Mouse (Mus musculus): ENCODE measurements around the gene Ncor2.

The Ncor2 gene

GRCm38 (mm10) chr5:125191608-125192007 is 12.6 kb upstream of the Ncor2 start:
- no peak for DNase-seq (ENCODE audit: low spot score in 2 of 2)

GRCm38 (mm10) chr5:125190105-125190813 is 11.2 kb upstream of the Ncor2 start:
- DNase-seq (ENCODE audit: low spot score in 2 of 2) = no peak

- DNase-seq (ENCODE audit: low spot score in 2 of 2) = peak; percentile 77 to 82
These were observed 10.6 kb upstream of the Ncor2 start for GRCm38 (mm10) chr5:125189625-125190024.

- DNase-seq (ENCODE audit: low spot score in 2 of 2) = no peak
These were observed 10.0 kb upstream of the Ncor2 start for GRCm38 (mm10) chr5:125188812-125189598.

- no peak for DNase-seq (ENCODE audit: low spot score in 2 of 2)
These were observed 5.8 kb upstream of the Ncor2 start for GRCm38 (mm10) chr5:125184826-125185225.

GRCm38 (mm10) chr5:125183321-125184003 is 4.4 kb upstream of the Ncor2 start:
- DNase-seq (ENCODE audit: low spot score in 2 of 2) = peak; percentile 11 to 40

- no peak for DNase-seq (ENCODE audit: low spot score in 2 of 2)
These were observed 1.7 kb upstream of the Ncor2 start for GRCm38 (mm10) chr5:125180630-125181263.

GRCm38 (mm10) chr5:125179735-125180629 is 963 bp upstream of the Ncor2 start:
- DNase-seq (ENCODE audit: low spot score in 2 of 2) = peak; percentile 75

GRCm38 (mm10) chr5:125178171-125179006 is 630 bp downstream of the Ncor2 start:
- DNase-seq (ENCODE audit: low spot score in 2 of 2) = peak; percentile 56 to 61

GRCm38 (mm10) chr5:125177481-125178134 is 1.4 kb downstream of the Ncor2 start:
- peak; percentile 82 to 84 for DNase-seq (ENCODE audit: low spot score in 2 of 2)

GRCm38 (mm10) chr5:125176864-125177263 is 2.2 kb downstream of the Ncor2 start:
- DNase-seq (ENCODE audit: low spot score in 2 of 2) = no peak

- no peak for DNase-seq (ENCODE audit: low spot score in 2 of 2)
These were observed 2.7 kb downstream of the Ncor2 start for GRCm38 (mm10) chr5:125176370-125176766.

- DNase-seq (ENCODE audit: low spot score in 2 of 2) = no peak
These were observed 3.2 kb downstream of the Ncor2 start for GRCm38 (mm10) chr5:125175673-125176369.

GRCm38 (mm10) chr5:125174726-125175672 is 4.0 kb downstream of the Ncor2 start:
- DNase-seq (ENCODE audit: low spot score in 2 of 2) = no peak

- DNase-seq (ENCODE audit: low spot score in 2 of 2) = no peak
These were observed 5.2 kb downstream of the Ncor2 start for GRCm38 (mm10) chr5:125173868-125174267.

- DNase-seq (ENCODE audit: low spot score in 2 of 2) = no peak
These were observed 6.0 kb downstream of the Ncor2 start for GRCm38 (mm10) chr5:125172831-125173615.

GRCm38 (mm10) chr5:125171259-125171658 is 7.8 kb downstream of the Ncor2 start:
- no peak for DNase-seq (ENCODE audit: low spot score in 2 of 2)
